Mouse (Mus musculus) heart, embryonic 16.5 days (tissue): ENCODE measurements around the gene Car3. TPM values are rescaled to one million over a fixed set of nuclear protein-coding genes. Genes with fewer than 3 reads are reported as not detected.
"Not testable (repeated sequence)": the region's sequence is repeated elsewhere in the genome, so short reads cannot be mapped to it uniquely, and the experiment has no call there.

Source experiments
- ATAC-seq: fragments of 200-750 bp; cut with Nextera tagmentation; replicated peaks from 2 replicates; pipeline ENCODE4 v1.8.0; 2017; ENCODE audit warnings: moderate number of reproducible peaks; ENCODE audit not compliant: insufficient read depth, low FRiP score; ENCODE audit errors: extremely low read depth
- H3K27ac ChIP-seq: fragments of 300-500 bp; sonication (generic); 2 replicates; pipeline ENCODE4 v1.5.1; 2014; ENCODE audit warnings: mild to moderate bottlenecking, low read length, control low read depth, moderate library complexity
- H3K27me3 ChIP-seq: fragments of 300-500 bp; sonication (generic); 2 replicates; pipeline ENCODE4 v1.6.1; 2014; ENCODE audit warnings: low read length, mixed read lengths; ENCODE audit not compliant: control insufficient read depth, insufficient read depth
- H3K36me3 ChIP-seq: fragments of 300-500 bp; sonication (generic); 2 replicates; pipeline ENCODE4 v1.6.1; 2014; ENCODE audit not compliant: control insufficient read depth, insufficient read depth
- H3K4me1 ChIP-seq: fragments of 300-500 bp; sonication (generic); 2 replicates; pipeline ENCODE4 v1.6.1; 2014; ENCODE audit warnings: low read length, mixed read lengths; ENCODE audit not compliant: control insufficient read depth, insufficient read depth
- H3K4me2 ChIP-seq: fragments of 300-500 bp; sonication (generic); 2 replicates; pipeline ENCODE4 v1.6.1; 2014; ENCODE audit warnings: low read depth, mild to moderate bottlenecking, control low read depth, low read length
- H3K4me3 ChIP-seq: fragments of 300-500 bp; sonication (generic); 2 replicates; pipeline ENCODE4 v1.5.1; 2014; ENCODE audit warnings: mild to moderate bottlenecking, control low read depth, low read length
- H3K9ac ChIP-seq: fragments of 300-500 bp; sonication (generic); 2 replicates; pipeline ENCODE4 v1.6.1; 2014; ENCODE audit warnings: low read length, control low read depth
- H3K9me3 ChIP-seq: fragments of 300-500 bp; sonication (generic); replicated peaks from 2 replicates; pipeline ENCODE4 v1.6.1; 2016; ENCODE audit warnings: low read length; ENCODE audit not compliant: control insufficient read depth
- WGBS: fragments of 180-500 bp; shearing (Covaris S2); extraction: QIAGEN DNeasy Blood & Tissue Kit; methylation state at CpG from one replicate; pipeline ENCODE4 v1.1.7; 2014; 5-methylcytosine and 5-hydroxymethylcytosine counted together
- polyA plus RNA-seq: library from polyadenylated mRNA; unstranded; fragments of >200 nt; fragmentation: Nextera tagmentation; extraction: Ambion mirVana; gene quantifications from 2 replicates; pipeline ENCODE4 v1.2.1, GENCODE M21; 2015

Car3 gene
- 5.4 and 9.1 TPM in 2 replicates for polyA plus RNA-seq

- H3K27me3 ChIP-seq, result no peaks in the 10 kb centered on the region
- H3K4me2 ChIP-seq, result peak within 1 kb of the TSS; percentile 73
- no peaks in the 10 kb centered on the region for H3K36me3 ChIP-seq
- H3K4me1 ChIP-seq, result peaks cover 9% of the 10 kb centered on the region
- H3K9ac ChIP-seq, result peak within 1 kb of the TSS; percentile 26; the same call in 1 of the 2 replicates
- H3K9me3 ChIP-seq, result no peaks in the 10 kb centered on the region
- WGBS, result 4% methylated on average over 18 of the region's 18 CpGs
- ATAC-seq, result peak; percentile 14
- no peak within 1 kb of the TSS for H3K27ac ChIP-seq
- peak within 1 kb of the TSS; percentile 45 for H3K4me3 ChIP-seq
Observed at GRCm38 (mm10) chr3:14863022-14863711, at the start of gene Car3. Gene Car3, plus strand, starts transcription at chr3:14863512.

GRCm38 (mm10) chr3:14815396-14815795 lies 47.9 kb upstream of the Car3 start:
- H3K27ac ChIP-seq, H3K36me3 ChIP-seq, H3K9ac ChIP-seq, H3K4me1 ChIP-seq, H3K4me3 ChIP-seq, H3K9me3 ChIP-seq, H3K27me3 ChIP-seq, H3K4me2 ChIP-seq, ATAC-seq: not testable (repeated sequence)
- WGBS, result 48% methylated on average over 1 of the region's 1 CpGs

- Histone ChIP-seq H3K4me2 (no peak overlapping the region), H3K9me3 (no peaks in the 10 kb centered on the region), H3K4me1 (no peaks in the 10 kb centered on the region), H3K36me3 (no peaks in the 10 kb centered on the region), H3K27ac (no peak overlapping the region), H3K4me3 (no peak overlapping the region), H3K9ac (no peak overlapping the region), H3K27me3 (no peaks in the 10 kb centered on the region)
- 54% methylated on average over 1 of the region's 1 CpGs for WGBS
- no peak for ATAC-seq
Observed at GRCm38 (mm10) chr3:14819844-14820504, 43.3 kb upstream of the Car3 start.

- Histone ChIP-seq H3K4me2 (no peak overlapping the region), H3K4me1 (no peaks in the 10 kb centered on the region), H3K27me3 (no peaks in the 10 kb centered on the region), H3K27ac (no peak overlapping the region), H3K9me3 (no peaks in the 10 kb centered on the region), H3K9ac (no peak overlapping the region), H3K4me3 (no peak overlapping the region), H3K36me3 (no peaks in the 10 kb centered on the region)
- ATAC-seq, result no peak
Observed at GRCm38 (mm10) chr3:14828896-14829295, 34.4 kb upstream of the Car3 start.

GRCm38 (mm10) chr3:14831219-14831835 lies 32.0 kb upstream of the Car3 start:
- H3K4me3 ChIP-seq, result no peak overlapping the region
- WGBS, result 71% methylated on average over 5 of the region's 5 CpGs
- H3K27me3 ChIP-seq, result no peaks in the 10 kb centered on the region
- no peaks in the 10 kb centered on the region for H3K36me3 ChIP-seq
- H3K9ac ChIP-seq, result no peak overlapping the region
- H3K27ac ChIP-seq, result no peak overlapping the region
- H3K4me1 ChIP-seq, result no peaks in the 10 kb centered on the region
- H3K4me2 ChIP-seq, result no peak overlapping the region
- no peak for ATAC-seq
- H3K9me3 ChIP-seq, result no peaks in the 10 kb centered on the region

GRCm38 (mm10) chr3:14832766-14833165 lies 30.5 kb upstream of the Car3 start:
- H3K4me1 ChIP-seq, result no peaks in the 10 kb centered on the region
- ATAC-seq, result no peak
- no peak overlapping the region for H3K4me2 ChIP-seq
- no peaks in the 10 kb centered on the region for H3K9me3 ChIP-seq
- no peak overlapping the region for H3K27ac ChIP-seq
- H3K9ac ChIP-seq, result no peak overlapping the region
- no peaks in the 10 kb centered on the region for H3K27me3 ChIP-seq
- H3K36me3 ChIP-seq, result no peaks in the 10 kb centered on the region
- H3K4me3 ChIP-seq, result no peak overlapping the region

- H3K4me1 ChIP-seq, result no peaks in the 10 kb centered on the region
- WGBS, result 86% methylated on average over 1 of the region's 1 CpGs
- H3K4me3 ChIP-seq, result no peak overlapping the region
- H3K9me3 ChIP-seq, result no peaks in the 10 kb centered on the region
- H3K4me2 ChIP-seq, result no peak overlapping the region
- H3K9ac ChIP-seq, result no peak overlapping the region
- ATAC-seq, result no peak
- no peak overlapping the region for H3K27ac ChIP-seq
- H3K36me3 ChIP-seq, result no peaks in the 10 kb centered on the region
- H3K27me3 ChIP-seq, result no peaks in the 10 kb centered on the region
Observed at GRCm38 (mm10) chr3:14838936-14839335, 24.4 kb upstream of the Car3 start.

- no peak for ATAC-seq
- Histone ChIP-seq H3K9me3 (no peaks in the 10 kb centered on the region), H3K4me2 (no peak overlapping the region), H3K27me3 (no peaks in the 10 kb centered on the region), H3K4me1 (no peaks in the 10 kb centered on the region), H3K36me3 (no peaks in the 10 kb centered on the region), H3K4me3 (no peak overlapping the region), H3K27ac (no peak overlapping the region), H3K9ac (no peak overlapping the region)
- WGBS, result 75% methylated on average over 3 of the region's 3 CpGs
Observed at GRCm38 (mm10) chr3:14839466-14840118, 23.7 kb upstream of the Car3 start.
